Mouse (Mus musculus) heart, embryonic 12.5 days (tissue): ENCODE measurements around the gene Zbp1. TPM values are rescaled to one million over a fixed set of nuclear protein-coding genes. Genes with fewer than 3 reads are reported as not detected.
A peak's percentile ranks its signal among the peaks of the same experiment; 100 is the strongest.

Experiments used
- ATAC-seq: fragments of 200-750 bp; cut with Nextera tagmentation; 2 replicates; pipeline ENCODE4 v1.8.0; 2017; ENCODE audit warnings: moderate TSS enrichment, moderate library complexity; ENCODE audit not compliant: insufficient number of reproducible peaks, low FRiP score
- H3K27ac ChIP-seq: fragments of 300-500 bp; sonication (generic); 2 replicates; pipeline ENCODE4 v1.5.1; 2016; ENCODE audit warnings: mild to moderate bottlenecking, moderate library complexity; ENCODE audit not compliant: poor library complexity, severe bottlenecking
- H3K27me3 ChIP-seq: fragments of 300-500 bp; sonication (generic); replicated peaks from 2 replicates; pipeline ENCODE4 v1.6.1; 2016; ENCODE audit warnings: mild to moderate bottlenecking, moderate library complexity
- H3K36me3 ChIP-seq: fragments of 300-500 bp; sonication (generic); 2 replicates; pipeline ENCODE4 v1.6.1; 2016; ENCODE audit warnings: mild to moderate bottlenecking, moderate library complexity
- H3K4me1 ChIP-seq: fragments of 300-500 bp; sonication (generic); replicated peaks from 2 replicates; pipeline ENCODE4 v1.6.1; 2016; ENCODE audit warnings: mild to moderate bottlenecking
- H3K4me2 ChIP-seq: fragments of 300-500 bp; sonication (generic); 2 replicates; pipeline ENCODE4 v1.6.1; 2016; ENCODE audit warnings: mild to moderate bottlenecking, moderate library complexity
- H3K4me3 ChIP-seq: fragments of 300-500 bp; sonication (generic); 2 replicates; pipeline ENCODE4 v1.5.1; 2016; ENCODE audit warnings: mild to moderate bottlenecking
- H3K9ac ChIP-seq: fragments of 300-500 bp; sonication (generic); 2 replicates; pipeline ENCODE4 v1.6.1; 2016; ENCODE audit warnings: mild to moderate bottlenecking, moderate library complexity
- H3K9me3 ChIP-seq: fragments of 300-500 bp; sonication (generic); replicated peaks from 2 replicates; pipeline ENCODE4 v1.6.1; 2016; ENCODE audit warnings: mild to moderate bottlenecking, moderate library complexity
- WGBS: fragments of 180-500 bp; shearing (Covaris S2); methylation state at CpG from one replicate; pipeline ENCODE4 v1.1.7; 2016; 5-methylcytosine and 5-hydroxymethylcytosine counted together
- polyA plus RNA-seq: library from polyadenylated mRNA; unstranded; fragments of >200 nt; fragmentation: Nextera tagmentation; extraction: Ambion mirVana; gene quantifications from 2 replicates; pipeline ENCODE4 v1.2.1, GENCODE M21; 2016

Zbp1 gene
- not detected in 2 replicates for polyA plus RNA-seq

- no peak for ATAC-seq
- H3K27me3 ChIP-seq = peaks cover 7% of the 10 kb centered on the region; the same call in 1 of the 2 replicates
- no peak within 1 kb of the TSS for H3K4me2 ChIP-seq
- no peaks in the 10 kb centered on the region for H3K4me1 ChIP-seq
- WGBS = 62% methylated on average over 11 of the region's 11 CpGs
- no peak within 1 kb of the TSS for H3K9ac ChIP-seq
- no peaks in the 10 kb centered on the region for H3K36me3 ChIP-seq
- H3K4me3 ChIP-seq = no peak within 1 kb of the TSS
- no peak within 1 kb of the TSS for H3K27ac ChIP-seq
- peaks cover 4% of the 10 kb centered on the region; the same call in 1 of the 2 replicates for H3K9me3 ChIP-seq
Observed at GRCm38 (mm10) chr2:173218416-173219141, at the start of gene Zbp1. TSS of gene Zbp1 (minus strand) at chr2:173218923.

GRCm38 (mm10) chr2:173267562-173267961 lies 48.8 kb upstream of the Zbp1 start:
- no peak overlapping the region for H3K27ac ChIP-seq
- no peak overlapping the region for H3K4me3 ChIP-seq
- H3K36me3 ChIP-seq = no peaks in the 10 kb centered on the region
- no peak overlapping the region for H3K4me2 ChIP-seq
- H3K9ac ChIP-seq = no peak overlapping the region
- no peak for ATAC-seq
- no peaks in the 10 kb centered on the region for H3K27me3 ChIP-seq
- H3K4me1 ChIP-seq = peaks cover 86% of the 10 kb centered on the region
- H3K9me3 ChIP-seq = no peaks in the 10 kb centered on the region
- 68% methylated on average over 3 of the region's 3 CpGs for WGBS

- Histone ChIP-seq H3K36me3 (no peaks in the 10 kb centered on the region), H3K9me3 (no peaks in the 10 kb centered on the region), H3K27ac (no peak overlapping the region), H3K4me3 (no peak overlapping the region), H3K4me1 (peaks cover 86% of the 10 kb centered on the region), H3K9ac (no peak overlapping the region), H3K27me3 (no peaks in the 10 kb centered on the region), H3K4me2 (no peak overlapping the region)
- 72% methylated on average over 25 of the region's 25 CpGs for WGBS
- no peak for ATAC-seq
Observed at GRCm38 (mm10) chr2:173266349-173267112, 47.8 kb upstream of the Zbp1 start.

- 88% methylated on average over 22 of the region's 22 CpGs for WGBS
- Histone ChIP-seq H3K36me3 (no peaks in the 10 kb centered on the region), H3K4me2 (no peak overlapping the region), H3K27ac (no peak overlapping the region), H3K27me3 (no peaks in the 10 kb centered on the region), H3K4me1 (peaks cover 89% of the 10 kb centered on the region), H3K9ac (no peak overlapping the region), H3K4me3 (no peak overlapping the region), H3K9me3 (no peaks in the 10 kb centered on the region)
- no peak for ATAC-seq
Observed at GRCm38 (mm10) chr2:173265468-173266265, 46.9 kb upstream of the Zbp1 start.

- H3K27ac ChIP-seq = no peak overlapping the region
- H3K4me1 ChIP-seq = peaks cover 89% of the 10 kb centered on the region
- H3K36me3 ChIP-seq = no peaks in the 10 kb centered on the region
- H3K27me3 ChIP-seq = no peaks in the 10 kb centered on the region
- H3K9me3 ChIP-seq = no peaks in the 10 kb centered on the region
- no peak overlapping the region for H3K4me2 ChIP-seq
- ATAC-seq = no peak
- 41% methylated on average over 13 of the region's 13 CpGs for WGBS
- H3K9ac ChIP-seq = 0 out of 2 replicates have a peak overlapping the region, but pooled peaks have one; percentile 11
- H3K4me3 ChIP-seq = no peak overlapping the region
Observed at GRCm38 (mm10) chr2:173264467-173265128, 45.9 kb upstream of the Zbp1 start.

GRCm38 (mm10) chr2:173263636-173264330 lies 45.1 kb upstream of the Zbp1 start:
- H3K27me3 ChIP-seq = no peaks in the 10 kb centered on the region
- no peak overlapping the region for H3K27ac ChIP-seq
- ATAC-seq = no peak
- H3K9me3 ChIP-seq = no peaks in the 10 kb centered on the region
- no peaks in the 10 kb centered on the region for H3K36me3 ChIP-seq
- H3K9ac ChIP-seq = peak overlapping the region; percentile 11; the same call in 1 of the 2 replicates
- H3K4me1 ChIP-seq = peaks cover 93% of the 10 kb centered on the region
- no peak overlapping the region for H3K4me3 ChIP-seq
- 46% methylated on average over 11 of the region's 11 CpGs for WGBS
- H3K4me2 ChIP-seq = no peak overlapping the region

- Histone ChIP-seq H3K9me3 (no peaks in the 10 kb centered on the region), H3K27ac (no peak overlapping the region), H3K4me1 (peaks cover 97% of the 10 kb centered on the region), H3K4me2 (no peak overlapping the region), H3K36me3 (no peaks in the 10 kb centered on the region), H3K27me3 (no peaks in the 10 kb centered on the region), H3K9ac (no peak overlapping the region), H3K4me3 (no peak overlapping the region)
- ATAC-seq = no peak
- 73% methylated on average over 10 of the region's 10 CpGs for WGBS
Observed at GRCm38 (mm10) chr2:173261497-173261896, 42.8 kb upstream of the Zbp1 start.

GRCm38 (mm10) chr2:173258459-173259091 lies 39.9 kb upstream of the Zbp1 start:
- Histone ChIP-seq H3K4me2 (no peak overlapping the region), H3K4me3 (no peak overlapping the region), H3K4me1 (peaks cover 97% of the 10 kb centered on the region), H3K9me3 (no peaks in the 10 kb centered on the region), H3K36me3 (no peaks in the 10 kb centered on the region), H3K27me3 (no peaks in the 10 kb centered on the region), H3K27ac (no peak overlapping the region), H3K9ac (no peak overlapping the region)
- 36% methylated on average over 9 of the region's 9 CpGs for whole genome bisulfite sequencing
- ATAC-seq = no peak

GRCm38 (mm10) chr2:173257610-173258009 lies 38.9 kb upstream of the Zbp1 start:
- Histone ChIP-seq H3K4me2 (no peak overlapping the region), H3K36me3 (no peaks in the 10 kb centered on the region), H3K27ac (peak overlapping the region; percentile 13; the same call in 1 of the 2 replicates), H3K4me1 (peaks cover 99% of the 10 kb centered on the region), H3K27me3 (no peaks in the 10 kb centered on the region), H3K4me3 (no peak overlapping the region), H3K9ac (no peak overlapping the region), H3K9me3 (no peaks in the 10 kb centered on the region)
- WGBS = 36% methylated on average over 7 of the region's 7 CpGs
- ATAC-seq = peak; percentile 12; the same call in 1 of the 2 replicates

GRCm38 (mm10) chr2:173256552-173256949 lies 37.8 kb upstream of the Zbp1 start:
- Histone ChIP-seq H3K27me3 (no peaks in the 10 kb centered on the region), H3K9me3 (no peaks in the 10 kb centered on the region), H3K4me2 (no peak overlapping the region), H3K9ac (no peak overlapping the region), H3K4me1 (peaks cover 99% of the 10 kb centered on the region), H3K36me3 (no peaks in the 10 kb centered on the region), H3K27ac (no peak overlapping the region), H3K4me3 (no peak overlapping the region)
- 53% methylated on average over 4 of the region's 4 CpGs for WGBS
- no peak for ATAC-seq
